Mouse (Mus musculus): ENCODE data around the gene Phf6. TPM values are rescaled to one million over a fixed set of nuclear protein-coding genes. Genes with fewer than 3 reads are reported as not detected.
A peak's percentile ranks its signal among the peaks of the same experiment; 100 is the strongest.
"Not testable (repeated sequence)": the region's sequence is repeated elsewhere in the genome, so short reads cannot be mapped to it uniquely, and the experiment has no call there.

The Phf6 gene
- polyA plus RNA-seq, 1 experiment from 2014 or later = 98.6 TPM

- H3K4me1 ChIP-seq (ENCODE audit: control insufficient read depth, insufficient read depth, low read length); H3K27me3 ChIP-seq (replicated peaks; ENCODE audit: control insufficient read depth, insufficient read depth, low read length); H3K9me3 ChIP-seq (replicated peaks; ENCODE audit: control insufficient read depth, low read length); H3K4me3 ChIP-seq (ENCODE audit: low read depth, low read length); ATAC-seq; DNase-seq (ENCODE audit: low spot score); H3K27ac ChIP-seq (ENCODE audit: low read depth, low read length); H3K9ac ChIP-seq (ENCODE audit: low read length); H3K36me3 ChIP-seq (ENCODE audit: control insufficient read depth, insufficient read depth, low read length); H3K4me2 ChIP-seq (ENCODE audit: low read length): not testable (repeated sequence)
- 84% methylated on average over 5 of the region's 5 CpGs for WGBS
Observed at GRCm38 (mm10) chrX:52994726-52995125, 82.7 kb downstream of the Phf6 start.

GRCm38 (mm10) chrX:53004887-53005286 is 92.8 kb downstream of the Phf6 start:
- H3K4me3 ChIP-seq (ENCODE audit: low read depth, low read length); H3K27me3 ChIP-seq (replicated peaks; ENCODE audit: control insufficient read depth, insufficient read depth, low read length); H3K4me2 ChIP-seq (ENCODE audit: low read length); ATAC-seq; H3K9me3 ChIP-seq (replicated peaks; ENCODE audit: control insufficient read depth, low read length); H3K9ac ChIP-seq (ENCODE audit: low read length); H3K36me3 ChIP-seq (ENCODE audit: control insufficient read depth, insufficient read depth, low read length); H3K27ac ChIP-seq (ENCODE audit: low read depth, low read length); H3K4me1 ChIP-seq (ENCODE audit: control insufficient read depth, insufficient read depth, low read length): not testable (repeated sequence)
- 64% methylated on average over 4 of the region's 4 CpGs for WGBS
- peak; percentile 6 for DNase-seq (ENCODE audit: low spot score)

GRCm38 (mm10) chrX:53006062-53006461 is 94.0 kb downstream of the Phf6 start:
- Histone ChIP-seq H3K27ac (ENCODE audit: low read depth, low read length) (no peak overlapping the region), H3K9ac (ENCODE audit: low read length) (no peak overlapping the region), H3K4me3 (ENCODE audit: low read depth, low read length) (no peak overlapping the region), H3K4me2 (ENCODE audit: low read length) (no peak overlapping the region), H3K27me3 (replicated peaks; ENCODE audit: control insufficient read depth, insufficient read depth, low read length) (no peaks in the 10 kb centered on the region), H3K36me3 (ENCODE audit: control insufficient read depth, insufficient read depth, low read length) (no peaks in the 10 kb centered on the region), H3K9me3 (replicated peaks; ENCODE audit: control insufficient read depth, low read length) (no peaks in the 10 kb centered on the region), H3K4me1 (ENCODE audit: control insufficient read depth, insufficient read depth, low read length) (no peaks in the 10 kb centered on the region)
- ATAC-seq = peak; percentile 60; the same call in 1 of the 2 replicates
- DNase-seq (ENCODE audit: low spot score) = peak; percentile 80
- WGBS = 47% methylated on average over 3 of the region's 3 CpGs

Other genes with a start within 250 kb of the Phf6 start
- 3.7 and 4.0 TPM in 2 replicates for gene Ccdc160, start 121.1 kb upstream of the Phf6 start, polyA plus RNA-seq (2014; fragmentation: Nextera tagmentation; extraction: Ambion mirVana)
- 87.9 and 93.1 TPM in 2 replicates for gene Hprt, start 75.9 kb downstream of the Phf6 start, polyA plus RNA-seq (2014; fragmentation: Nextera tagmentation; extraction: Ambion mirVana)

All from forebrain, embryonic 14.5 days (tissue).